Mouse (Mus musculus) gastrocnemius, postnatal 14 days (tissue): ENCODE data around the gene Triobp. TPM values are rescaled to one million over a fixed set of nuclear protein-coding genes. Genes with fewer than 3 reads are reported as not detected.

ENCODE experiments used
- DNase-seq: peaks from one replicate; pipeline ENCODE4 v3.0.0; 2021; ENCODE audit warnings: mixed read lengths
- intact Hi-C: fragments of 180-260 bp; cut with DNase I; formaldehyde crosslinking; loops from one replicate; pipeline ENCODE4 v1.15.1; 2025; ENCODE audit warnings: low total_unique reads
- total RNA-seq, 2 experiments: library from RNA; stranded (reverse); gene quantifications; 2 replicates each; pipeline ENCODE4 v1.2.3; 2021

The Triobp gene
- total RNA-seq, 2 experiments from 2014 or later, result 57.9 to 80.0 TPM

DNA sequence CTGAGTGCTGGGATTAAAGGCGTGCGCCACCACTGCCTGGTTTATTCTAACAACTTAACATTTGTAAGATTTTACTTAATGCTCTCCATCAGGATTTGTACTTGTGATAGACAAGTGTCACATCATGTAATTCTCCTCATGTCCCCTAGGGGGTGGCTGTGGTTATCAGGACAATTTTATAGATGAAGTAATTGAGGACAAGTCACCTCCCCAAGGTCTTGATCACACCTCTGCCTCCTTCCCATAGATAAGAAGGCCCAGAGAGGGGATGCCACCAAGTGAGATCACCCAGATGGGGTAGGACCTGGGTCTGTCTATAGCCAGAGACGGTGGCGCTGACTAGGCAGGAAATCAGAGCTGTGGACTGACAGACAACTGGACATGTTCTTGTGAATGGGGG is 8.8 kb downstream of the Triobp start:
- intact Hi-C loops, result no loop called here
- no peak for DNase-seq

DNA sequence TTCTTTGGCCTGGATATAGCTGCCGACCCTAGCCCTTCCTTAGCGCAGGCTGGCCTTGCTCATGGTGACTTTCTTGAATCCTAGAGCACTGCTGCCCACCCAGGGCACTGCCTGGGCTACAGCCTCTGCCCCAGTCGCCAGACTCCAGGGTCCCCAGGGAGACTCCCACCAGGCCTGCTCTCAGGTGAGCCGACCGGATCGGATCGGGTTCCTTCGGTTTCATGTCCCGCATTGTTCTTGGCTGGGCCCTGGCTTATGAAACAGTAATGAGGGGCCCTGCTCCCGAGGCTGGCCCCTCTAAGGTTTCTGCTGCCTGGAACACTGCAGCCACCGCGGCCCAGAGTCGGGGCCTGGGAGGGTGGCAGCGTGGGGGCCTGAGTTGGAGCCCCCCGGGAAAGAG is 9.5 kb downstream of the Triobp start:
- no peak for DNase-seq
- intact Hi-C loops, result no loop called here

DNA sequence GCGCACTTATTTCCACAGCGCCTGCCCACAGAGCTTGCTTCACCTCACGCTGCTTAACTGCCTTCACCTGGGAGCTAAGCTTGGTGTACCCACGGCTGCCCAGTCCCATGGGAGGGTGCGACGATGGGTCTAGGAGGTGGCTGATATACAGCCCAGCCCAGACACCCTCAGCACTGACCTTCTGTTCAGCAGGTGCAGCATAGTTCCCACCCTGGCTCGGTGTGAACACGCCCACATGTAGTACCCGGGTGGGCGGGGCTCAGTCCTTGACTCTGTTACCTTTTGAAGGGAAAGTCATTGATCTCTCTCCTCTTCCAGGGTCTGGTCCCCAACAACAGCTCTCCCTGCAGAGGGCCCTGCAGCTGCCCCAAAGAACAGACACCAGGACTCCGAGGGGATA is 12.0 kb downstream of the Triobp start:
- intact Hi-C loops, result no loop called here
- DNase-seq, result no peak

DNA sequence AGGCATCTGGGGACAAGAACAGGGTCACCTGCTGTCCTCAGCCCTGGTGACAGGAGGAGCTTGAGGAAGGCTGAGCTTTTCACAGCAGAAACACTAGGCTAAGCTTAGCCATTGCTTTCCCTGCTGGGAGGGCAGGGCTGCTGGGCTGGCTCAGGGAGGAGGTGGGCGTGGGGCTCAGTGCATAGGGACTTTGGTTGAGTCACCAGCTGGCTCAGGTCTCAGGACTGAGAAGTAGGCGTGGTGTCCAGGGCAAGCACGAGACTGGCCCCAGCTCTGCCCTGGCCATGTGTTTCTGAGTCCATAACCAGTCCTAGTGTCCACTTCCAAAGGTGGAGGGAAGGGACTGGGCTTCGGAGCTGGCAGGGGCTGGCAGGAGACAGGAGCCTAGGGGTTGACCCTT is 12.6 kb downstream of the Triobp start:
- peak; percentile 85 for DNase-seq
- intact Hi-C loops, result no loop called here

DNA sequence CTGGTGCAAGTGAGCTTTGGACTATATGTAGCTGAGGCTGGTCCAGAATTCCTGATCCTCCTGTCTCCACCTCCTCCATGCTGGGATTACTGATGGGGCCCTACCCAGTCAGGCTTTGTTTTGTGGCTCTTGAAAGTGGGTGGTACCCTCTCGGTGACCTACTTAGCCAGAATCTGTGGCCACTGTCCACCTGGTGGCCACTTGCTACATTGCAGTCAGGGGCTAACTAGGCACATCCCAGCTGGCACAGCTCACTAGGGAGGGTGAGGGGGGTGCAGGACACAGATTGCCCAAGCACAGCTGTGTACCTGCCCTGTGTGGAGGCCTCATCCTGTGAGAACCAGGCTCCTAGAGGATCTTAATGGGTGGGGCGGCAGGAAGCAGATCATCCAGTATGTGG is 15.4 kb downstream of the Triobp start:
- intact Hi-C loops, result no loop called here
- DNase-seq, result peak; percentile 80

DNA sequence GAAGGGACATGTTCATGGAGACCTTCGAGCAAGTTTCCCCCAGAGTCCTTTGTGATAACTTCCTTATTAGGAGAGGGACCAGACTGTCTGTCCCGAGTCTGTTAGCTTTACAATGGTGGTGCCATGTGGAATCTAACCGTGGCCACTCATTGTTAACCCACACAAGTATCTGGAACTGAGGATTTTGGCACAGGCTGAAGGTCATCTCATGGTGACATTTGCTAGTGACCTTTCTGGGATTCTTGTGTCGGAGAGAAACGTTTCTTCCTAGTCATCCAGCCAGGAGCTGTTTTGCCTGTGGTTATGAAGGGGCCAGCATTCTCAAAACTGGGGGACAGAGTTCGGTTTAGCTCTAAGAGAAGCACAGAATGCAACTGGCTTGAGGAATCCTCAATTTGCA is 24.1 kb downstream of the Triobp start:
- no peak for DNase-seq
- intact Hi-C loops, result no loop called here

DNA sequence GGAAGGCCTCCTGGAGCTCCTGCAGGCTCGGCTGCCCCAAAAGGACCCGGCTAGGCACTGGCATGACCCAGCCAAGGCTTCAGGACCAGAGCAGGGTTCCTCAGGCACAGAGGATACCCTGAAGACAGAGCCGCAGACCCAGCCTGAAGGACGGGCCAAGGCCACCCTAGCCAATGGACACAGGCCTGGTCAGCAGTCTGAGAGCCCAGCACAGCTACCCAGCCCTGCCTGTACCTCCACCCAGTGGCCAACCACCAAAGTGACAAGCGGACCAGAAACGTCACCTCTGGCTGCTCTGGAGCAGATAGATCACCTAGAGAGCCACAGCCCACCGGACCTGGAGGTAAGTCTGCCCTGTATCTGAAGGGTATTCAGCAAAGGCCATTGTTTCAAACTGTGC is 26.4 kb downstream of the Triobp start:
- peak; percentile 60 for DNase-seq
- intact Hi-C loops, result no loop called here

DNA sequence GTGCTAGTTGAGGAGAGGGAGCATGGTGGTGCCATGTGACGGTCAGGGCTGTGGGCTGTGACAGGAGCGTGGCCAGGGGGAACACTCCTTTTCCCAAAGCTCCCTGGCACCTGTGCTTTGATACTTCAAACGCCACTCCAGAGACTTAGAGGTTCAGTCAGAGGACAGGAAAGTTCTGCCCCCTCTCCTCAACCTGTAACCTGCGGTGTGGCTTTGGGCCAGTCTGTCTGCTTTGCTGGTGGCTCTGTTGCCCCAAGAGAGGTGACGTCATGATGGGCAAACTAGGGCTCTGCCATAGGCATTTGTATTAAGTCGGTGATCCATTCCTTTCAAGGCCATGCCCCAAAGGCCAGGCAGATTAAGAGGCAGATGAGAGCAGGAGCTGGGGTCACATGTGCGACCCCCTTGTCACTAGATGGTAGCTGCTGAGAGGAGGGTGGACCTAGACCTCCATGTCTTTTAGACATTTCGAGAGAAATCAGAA is 30.2 kb downstream of the Triobp start:
- intact Hi-C loops, result no loop called here

DNA sequence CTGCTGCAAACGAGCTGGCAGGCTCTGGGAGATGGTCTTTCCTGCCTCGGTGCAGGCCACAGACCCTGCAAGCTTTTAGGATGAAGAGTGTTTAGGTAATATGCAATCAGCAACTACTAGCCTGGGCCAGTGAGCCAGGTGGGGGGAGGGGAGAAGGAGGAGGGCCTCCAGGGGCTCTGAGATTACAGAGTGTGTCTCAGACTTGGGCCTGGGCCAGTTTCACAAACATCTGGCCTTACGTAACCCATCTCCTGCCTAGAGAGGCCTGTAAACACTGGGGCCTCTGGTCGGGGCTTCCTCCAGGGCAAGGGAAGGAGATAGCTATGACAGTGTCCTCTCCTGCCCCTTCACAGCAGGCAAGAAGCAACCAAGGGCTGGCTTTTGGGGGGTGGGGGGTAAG is 31.4 kb downstream of the Triobp start:
- intact Hi-C loops, result no loop called here
- DNase-seq, result peak; percentile 92

More for the DNA sequence above, 30.2 kb downstream of the Triobp start:
- no peak for DNase-seq

DNA sequence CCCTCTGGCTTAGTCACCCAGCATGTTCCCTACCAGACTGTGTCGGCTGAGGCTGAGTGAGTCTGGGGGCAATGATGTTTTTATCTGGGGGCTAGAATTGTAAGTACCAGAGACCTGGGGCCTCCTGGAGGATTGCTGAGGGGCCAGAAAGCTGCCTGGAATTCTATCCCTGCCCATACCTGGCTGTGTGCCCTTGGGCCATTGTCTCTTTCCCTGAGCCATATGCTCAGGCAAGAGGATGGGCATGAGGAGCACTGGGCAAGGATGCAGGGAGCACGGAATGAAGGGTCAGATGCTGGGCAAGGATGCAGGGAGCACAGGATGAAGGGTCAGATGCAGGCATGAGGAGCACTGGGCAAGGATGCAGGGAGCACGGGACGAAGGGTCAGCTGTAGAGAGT is 32.6 kb downstream of the Triobp start:
- intact Hi-C loops, result no loop called here
- no peak for DNase-seq

DNA sequence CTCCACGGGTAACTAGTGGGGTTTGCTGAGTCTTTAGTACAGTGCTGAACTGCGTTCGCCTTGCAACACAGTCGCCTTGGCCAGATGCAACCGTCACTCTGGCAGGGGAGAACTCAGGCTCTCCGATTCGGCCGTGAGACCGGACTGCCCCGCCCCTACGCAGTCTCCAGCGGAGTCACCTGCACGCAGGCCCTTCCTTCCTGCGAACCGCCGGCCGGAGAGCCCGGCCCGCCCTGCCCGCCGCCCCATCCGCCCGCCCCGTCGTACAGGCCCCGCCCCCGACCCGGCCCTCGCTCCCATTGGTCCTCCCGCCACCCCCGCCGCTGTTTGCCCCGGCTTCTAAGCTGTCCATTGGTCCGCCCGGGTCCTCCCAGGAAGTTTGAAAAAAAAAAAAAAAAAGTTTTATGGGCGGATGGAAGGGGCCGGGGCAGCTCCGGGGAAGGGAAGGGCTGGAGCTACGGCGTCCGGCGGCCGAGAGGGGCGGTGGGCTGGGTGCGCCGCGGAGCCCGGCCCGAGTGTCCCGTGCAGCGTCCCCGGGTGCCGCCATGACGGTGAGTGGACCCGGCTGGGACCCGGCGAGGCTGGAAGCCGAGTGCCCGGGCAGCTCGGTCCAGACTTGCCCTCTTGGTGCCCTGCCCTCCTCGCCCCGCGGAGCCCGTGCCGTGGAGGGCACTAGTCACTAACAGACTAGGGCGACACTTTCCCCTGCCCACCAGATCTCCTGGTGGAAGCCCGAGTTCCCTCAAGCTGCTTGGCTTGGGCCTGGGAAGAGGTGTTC is 35.3 kb downstream of the Triobp start:
- intact Hi-C loops, result no loop called here

DNA sequence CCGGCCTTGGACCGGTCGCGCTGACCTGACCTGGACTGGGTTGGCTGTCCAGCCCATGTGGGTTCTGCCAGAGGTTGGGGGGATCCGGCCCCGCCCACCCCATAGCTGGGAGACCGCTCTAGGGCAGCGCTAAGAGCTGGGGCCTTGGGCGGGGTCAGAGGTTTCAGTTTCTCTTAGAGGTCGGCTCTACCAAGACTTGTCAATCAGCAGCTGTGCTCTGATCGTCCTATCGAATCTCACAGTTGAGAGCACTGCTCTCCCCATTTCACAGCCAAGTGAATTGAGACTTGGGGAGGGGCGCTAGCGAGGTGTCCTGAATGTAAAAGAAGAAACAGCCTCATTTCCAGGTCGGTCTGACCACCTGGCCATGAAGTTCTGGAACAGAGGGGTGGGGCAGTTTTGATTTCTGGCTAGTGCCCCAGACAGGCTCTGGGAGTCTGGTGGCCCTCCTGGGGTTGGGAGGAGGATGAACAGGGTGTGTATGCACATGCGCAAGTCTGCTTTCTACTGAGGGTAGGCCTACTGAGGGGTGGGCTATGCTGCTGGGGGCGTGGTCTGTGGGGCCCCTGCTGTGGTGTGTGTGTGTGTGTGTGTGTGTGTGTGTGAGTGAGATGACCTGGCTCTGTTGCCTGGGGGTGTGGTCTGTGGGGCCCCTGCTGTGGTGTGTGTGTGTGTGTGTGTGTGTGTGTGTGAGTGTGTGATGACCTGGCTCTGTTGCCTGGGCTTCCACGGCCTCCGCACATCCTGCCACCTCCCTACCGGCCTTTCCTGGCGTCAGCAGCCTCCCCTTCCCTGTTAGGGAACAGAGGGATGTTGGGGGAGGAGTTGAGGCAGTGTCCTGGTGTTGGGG is 36.1 kb downstream of the Triobp start:
- intact Hi-C loops, result no loop called here
- peak; percentile 75 for DNase-seq

More for the DNA sequence above, 35.3 kb downstream of the Triobp start:
- DNase-seq, result peak; percentile 95

DNA sequence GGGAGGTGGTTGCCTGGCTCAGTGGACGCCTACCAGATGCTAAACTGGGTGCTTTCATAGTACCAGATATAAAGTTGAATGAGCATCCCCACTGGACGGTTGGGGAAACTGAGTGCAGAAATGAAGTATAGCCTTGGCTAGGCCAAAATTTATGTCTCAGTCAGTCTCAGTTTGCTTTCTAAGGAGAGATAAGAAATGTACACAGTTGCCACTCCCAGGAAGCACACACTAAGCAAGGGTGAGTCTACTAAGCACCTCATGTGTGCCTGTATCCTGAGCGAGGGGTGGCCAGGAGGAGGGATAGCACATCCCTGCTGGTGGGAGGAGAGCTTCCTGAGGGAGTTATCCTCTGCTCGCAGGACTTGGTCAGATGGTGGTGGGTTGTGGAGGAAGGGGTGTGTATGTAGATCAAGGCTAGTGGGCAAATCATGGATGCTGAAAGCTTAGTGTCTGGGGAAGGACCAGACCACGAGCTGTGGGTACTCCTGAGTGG is 36.8 kb downstream of the Triobp start:
- no peak for DNase-seq
- intact Hi-C loops, result no loop called here

DNA sequence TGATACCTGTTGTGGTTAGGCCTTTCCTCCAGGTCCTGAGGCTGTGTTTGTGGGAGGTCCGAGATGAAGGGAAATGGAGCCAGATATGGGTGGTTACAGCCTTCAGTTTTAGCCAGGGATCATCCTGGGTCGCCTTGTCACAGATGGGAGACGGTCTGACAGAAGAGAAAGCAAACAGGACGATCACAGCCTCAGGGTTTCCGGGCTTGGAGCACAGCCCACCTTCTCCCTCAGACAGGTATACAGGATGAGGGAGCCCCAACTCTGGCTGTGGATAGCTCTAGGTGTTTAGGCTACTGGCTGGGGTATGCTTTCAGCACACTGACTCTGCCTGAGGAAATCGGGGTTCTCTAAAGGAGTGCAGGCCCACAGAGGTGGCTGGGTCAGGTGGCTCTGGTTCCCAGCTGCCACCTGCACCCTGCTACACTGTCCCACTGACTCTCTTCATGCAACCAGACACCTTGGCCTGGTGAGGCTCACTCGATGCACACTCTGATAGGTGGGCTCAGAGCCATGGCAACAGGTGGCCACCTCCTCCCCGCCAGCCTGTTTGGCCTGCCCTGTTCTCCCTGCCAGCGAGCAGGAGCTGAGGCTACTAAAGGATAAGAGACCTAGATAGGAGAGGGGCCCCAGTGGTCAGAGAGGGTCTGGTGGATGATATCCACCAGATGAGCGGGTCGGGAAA is 39.2 kb downstream of the Triobp start:
- peak; percentile 81 for DNase-seq
- intact Hi-C loops, result no loop called here

DNA sequence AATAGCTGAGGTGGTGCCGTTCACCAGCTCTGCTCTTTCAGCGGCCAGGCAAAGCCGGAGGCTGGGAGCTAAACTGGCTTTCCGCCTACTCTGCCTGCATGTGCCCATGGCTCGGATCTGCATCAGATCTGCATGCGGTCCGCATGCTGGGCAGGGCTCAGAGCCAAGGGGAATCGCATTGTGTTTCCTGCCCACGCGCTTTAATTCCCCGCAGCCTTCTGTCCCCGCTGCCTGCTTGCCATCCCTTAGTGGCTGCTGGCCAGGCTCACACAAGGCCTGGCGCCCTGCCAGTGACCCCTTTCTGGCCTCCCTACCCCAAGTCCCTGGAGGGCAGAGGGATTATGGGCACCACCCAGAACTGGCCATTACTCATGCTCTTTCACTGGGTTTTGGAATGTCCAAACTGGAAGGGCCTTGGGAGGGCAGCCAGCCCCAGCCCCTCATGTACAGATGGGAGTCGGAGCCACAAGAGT is 41.0 kb downstream of the Triobp start:
- intact Hi-C loops, result no loop called here
- DNase-seq, result peak; percentile 60

DNA sequence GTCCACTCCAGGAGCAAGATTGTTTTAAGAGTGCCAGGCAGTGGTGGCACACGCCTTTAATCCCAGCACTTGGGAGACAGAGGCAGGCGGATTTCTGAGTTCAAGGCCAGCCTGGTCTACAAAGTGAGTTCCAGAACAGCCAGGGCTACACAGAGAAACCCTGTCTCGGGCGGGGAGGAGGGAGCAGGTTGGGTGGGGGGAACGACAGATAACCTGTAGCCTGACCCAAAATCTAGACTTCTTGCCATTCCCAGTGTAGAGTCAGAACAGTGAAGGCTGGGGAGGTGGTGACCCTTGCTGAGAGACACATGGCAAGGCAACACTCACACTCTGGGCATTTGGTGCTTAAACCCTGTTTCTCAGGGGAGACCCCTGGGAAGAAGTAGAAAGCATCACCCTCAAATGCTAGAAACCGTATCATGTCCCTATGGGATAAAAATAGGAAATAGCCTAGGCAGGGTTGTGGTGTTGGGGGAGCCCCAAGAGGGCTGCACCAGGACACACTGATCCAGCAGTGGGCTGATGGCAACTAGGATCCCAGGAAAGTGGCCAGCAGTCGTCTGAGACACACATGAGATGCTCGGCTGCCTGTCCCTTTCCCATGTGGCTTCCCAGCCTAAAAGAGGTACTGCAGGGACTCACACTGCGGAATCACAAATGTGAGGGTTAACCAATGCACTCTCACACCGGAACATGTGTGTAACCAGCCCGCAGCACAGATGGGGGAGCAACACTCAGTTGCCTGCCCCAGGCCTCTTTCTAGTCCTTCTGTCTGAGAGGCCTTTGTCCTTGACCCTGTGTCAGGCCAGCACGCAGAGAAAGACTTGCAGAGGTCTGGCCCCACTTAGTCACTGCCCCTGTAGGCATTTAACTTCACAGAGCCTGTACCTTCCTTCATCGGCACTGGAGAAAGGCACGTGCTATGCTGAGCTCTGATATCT is 41.9 kb downstream of the Triobp start:
- DNase-seq, result no peak

DNA sequence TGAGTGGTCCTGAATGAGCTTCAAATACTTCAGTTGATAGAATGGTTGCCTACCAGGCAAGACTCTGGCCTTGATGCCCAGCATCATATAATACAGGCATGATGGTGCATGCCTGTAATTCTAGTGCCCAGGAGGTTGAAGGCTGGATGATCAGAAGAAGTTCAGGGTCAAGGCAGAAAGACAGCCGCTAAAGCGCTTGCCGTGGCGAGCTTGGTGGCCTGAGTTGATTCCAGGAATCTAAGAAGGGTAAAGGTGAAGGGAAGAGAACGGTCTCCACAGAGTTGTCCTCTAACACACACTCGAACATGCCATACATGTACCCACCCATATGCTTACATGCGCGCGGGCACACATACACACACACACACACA is 42.6 kb downstream of the Triobp start:
- no peak for DNase-seq
- intact Hi-C loops, result no loop called here

More for the DNA sequence above, 41.9 kb downstream of the Triobp start:
- intact Hi-C loops, result no loop called here

DNA sequence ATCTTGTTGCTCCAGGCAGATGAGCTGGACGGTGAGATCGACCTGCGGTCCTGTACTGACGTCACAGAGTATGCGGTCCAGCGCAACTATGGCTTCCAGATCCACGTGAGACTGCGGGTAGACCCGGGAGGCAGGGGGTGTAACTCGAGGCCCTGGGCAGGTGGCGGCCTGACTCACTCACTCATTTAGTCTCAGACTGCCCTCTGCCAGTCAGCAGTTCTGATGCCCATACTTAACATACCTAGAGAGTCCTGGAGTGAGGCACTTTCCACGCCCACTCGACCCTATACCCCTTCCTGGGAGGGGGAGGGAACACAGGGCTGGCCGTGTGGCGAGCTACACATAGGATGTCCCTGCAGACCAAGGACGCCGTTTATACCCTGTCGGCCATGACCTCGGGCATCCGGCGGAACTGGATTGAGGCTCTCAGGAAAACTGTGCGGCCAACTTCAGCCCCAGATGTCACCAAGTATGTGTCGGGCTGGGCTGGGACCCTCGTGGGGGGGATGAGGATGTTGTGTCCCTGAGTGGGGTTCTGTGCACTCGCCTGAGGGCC is 43.5 kb downstream of the Triobp start:
- no peak for DNase-seq
- intact Hi-C loops, result no loop called here

DNA sequence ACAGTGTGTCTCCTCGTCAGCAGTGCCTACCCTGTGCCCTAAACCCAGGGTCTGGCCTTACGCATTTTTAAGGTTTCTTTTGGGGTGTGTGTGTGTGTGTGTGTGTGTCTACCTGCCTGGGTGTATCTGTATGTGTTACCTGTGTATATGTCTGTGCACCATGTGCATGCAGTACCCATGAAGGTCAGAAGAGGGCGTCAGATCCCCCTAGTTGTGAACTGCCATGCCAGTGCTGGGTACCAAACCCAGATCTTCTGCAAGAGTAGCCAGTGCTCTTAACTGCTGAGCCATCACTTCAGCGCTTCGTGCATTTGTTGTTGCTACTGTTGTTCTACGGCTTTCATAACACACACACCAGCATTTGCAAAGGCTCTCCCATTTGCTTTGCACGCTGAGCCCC is 44.7 kb downstream of the Triobp start:
- intact Hi-C loops, result no loop called here

More for the DNA sequence above, 44.7 kb downstream of the Triobp start:
- DNase-seq, result no peak
